30 mouse cellular contexts compared by ENCODE assay signal in the genomic region with DNA sequence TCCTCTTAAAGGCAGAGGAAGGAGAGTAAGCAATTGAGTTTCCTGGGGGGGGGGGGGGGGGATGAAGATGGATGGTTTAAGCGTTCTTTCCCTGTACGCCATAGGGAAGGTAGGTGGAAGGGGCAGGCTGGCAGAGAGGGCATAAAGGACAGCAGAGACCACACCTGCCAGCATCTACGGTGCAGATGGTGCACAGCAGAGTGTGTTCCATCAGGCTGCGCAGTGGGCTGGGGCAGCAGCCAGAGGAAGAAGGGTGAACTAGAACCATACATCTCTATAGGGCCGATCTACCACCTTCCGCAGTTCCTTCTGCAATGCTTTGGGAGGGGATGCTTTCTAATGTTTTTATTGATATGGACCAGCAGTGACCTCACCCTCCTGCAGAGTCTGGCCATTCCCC. TPM values are rescaled to one million over a fixed set of nuclear protein-coding genes. Genes with fewer than 3 reads are reported as not detected.
DNase-seq lines count a peak whose midpoint lies in the region; ATAC-seq lines count a peak whose summit lies in the region.
"Had no signal": no experiment of that assay in that cellular context is flagged by ENCODE, and none has a peak within 500 bp of the region (broad histone marks: within the 10 kb centered on the region; RNA-seq: fewer than 3 reads in every experiment).

No protein-coding gene starts in this region.

- H3K36me3 ChIP-seq in hindbrain, embryonic 13.5 days, result peaks cover 4% of the 10 kb centered on the region; the same call in 1 of the 2 replicates
- no peaks in the 10 kb centered on the region for H3K36me3 ChIP-seq in hindbrain, embryonic 10.5 days
- no peaks in the 10 kb centered on the region for H3K36me3 ChIP-seq in neural tube, embryonic 13.5 days
- H3K36me3 ChIP-seq: embryonic facial prominence, embryonic 13.5 days; forebrain, embryonic 10.5 days; G1E; heart, embryonic 12.5 days; limb, embryonic 10.5 days; limb, embryonic 15.5 days had no signal

- no peaks in the 10 kb centered on the region for H3K9me3 ChIP-seq in hindbrain, embryonic 13.5 days
- no peaks in the 10 kb centered on the region for H3K9me3 ChIP-seq in hindbrain, embryonic 10.5 days
- H3K9me3 ChIP-seq in neural tube, embryonic 13.5 days, result no peaks in the 10 kb centered on the region
- H3K9me3 ChIP-seq: embryonic facial prominence, embryonic 13.5 days; forebrain, embryonic 10.5 days; G1E; heart, embryonic 12.5 days; limb, embryonic 10.5 days; limb, embryonic 15.5 days; midbrain, embryonic 13.5 days had no signal

- no peak overlapping the region for H3K9ac ChIP-seq in hindbrain, embryonic 13.5 days
- H3K9ac ChIP-seq in neural tube, embryonic 13.5 days, result no peak overlapping the region
- H3K9ac ChIP-seq: embryonic facial prominence, embryonic 13.5 days; forebrain, postnatal 0 days; heart, embryonic 12.5 days; limb, embryonic 15.5 days; liver, embryonic 14.5 days; midbrain, embryonic 13.5 days had no signal

- peaks cover 35% of the 10 kb centered on the region for H3K4me1 ChIP-seq in hindbrain, embryonic 13.5 days (replicated peaks)
- H3K4me1 ChIP-seq in hindbrain, embryonic 10.5 days (replicated peaks), result peaks cover 31% of the 10 kb centered on the region
- H3K4me1 ChIP-seq in neural tube, embryonic 13.5 days (replicated peaks), result peaks cover 27% of the 10 kb centered on the region
- H3K4me1 ChIP-seq: embryonic facial prominence, embryonic 13.5 days; limb, embryonic 15.5 days had no signal

- no peak for ATAC-seq in hindbrain, embryonic 13.5 days (ENCODE audit: low FRiP score)
- no peak for ATAC-seq in neural tube, embryonic 13.5 days (ENCODE audit: low read depth)
- ATAC-seq: inflammation-experienced regulatory T-cells, adult 6 months; midbrain, embryonic 13.5 days; Patski had no signal

- H3K4me3 ChIP-seq in hindbrain, embryonic 13.5 days, result no peak overlapping the region
- H3K4me3 ChIP-seq in hindbrain, embryonic 10.5 days, result no peak overlapping the region
- H3K4me3 ChIP-seq in neural tube, embryonic 13.5 days, result no peak overlapping the region
- H3K4me3 ChIP-seq: embryonic facial prominence, embryonic 13.5 days; forebrain, embryonic 10.5 days; heart, adult 2 months; heart, embryonic 12.5 days; limb, embryonic 10.5 days; limb, embryonic 15.5 days; midbrain, embryonic 13.5 days had no signal

- H3K27me3 ChIP-seq in hindbrain, embryonic 13.5 days, result 0 out of 2 replicates have a peak, but pooled peaks cover under 1% of the 10 kb centered on the region
- H3K27me3 ChIP-seq in hindbrain, embryonic 10.5 days (ENCODE audit: insufficient read depth, poor library complexity, severe bottlenecking), result no peaks in the 10 kb centered on the region
- H3K27me3 ChIP-seq in neural tube, embryonic 13.5 days, result no peaks in the 10 kb centered on the region
- H3K27me3 ChIP-seq: limb, embryonic 15.5 days; midbrain, embryonic 13.5 days had no signal

- peak; percentile 60 for DNase-seq in cerebellum, adult 11-12 months
- DNase-seq in cerebellum, adult 11 months, result no peak
- DNase-seq in hindbrain, embryonic 10.5 days (ENCODE audit: low spot score), result no peak
- no peak for DNase-seq in neural tube, embryonic 10.5 days (ENCODE audit: extremely low spot score, low spot score)
- no peak for DNase-seq in c-Kit-positive CD71-positive TER-119-positive erythroid progenitor cells, embryonic 14.5 days (ENCODE audit: low spot score)
- DNase-seq: adrenal gland, postnatal 10 days; forebrain, postnatal 0 days; heart, adult 2 months; heart, postnatal 4 days; kidney, adult 11 months; kidney, postnatal 25 days; lung, adult 2 months; lung, postnatal 10 days; right cerebral cortex, postnatal 4 days; thymus, adult 18-20 months; thymus, postnatal 36 days had no signal

- WGBS in hindbrain, embryonic 13.5 days, result 78% methylated on average over 5 of the region's 6 CpGs
- 94% methylated on average over 6 of the region's 6 CpGs for WGBS in hindbrain, embryonic 10.5 days
- 77% methylated on average over 6 of the region's 6 CpGs for WGBS in neural tube, embryonic 13.5 days

- H3K27ac ChIP-seq in hindbrain, embryonic 13.5 days, result 0 out of 2 replicates have a peak overlapping the region, but pooled peaks have one; percentile 52
- no peak overlapping the region for H3K27ac ChIP-seq in hindbrain, embryonic 10.5 days
- H3K27ac ChIP-seq in neural tube, embryonic 13.5 days (replicated peaks), result peak overlapping the region; percentile 33; the same call in 1 of the 2 replicates
- H3K27ac ChIP-seq: embryonic facial prominence, embryonic 13.5 days; forebrain, embryonic 10.5 days; heart, adult 2 months; limb, embryonic 10.5 days; limb, embryonic 15.5 days; liver, embryonic 14.5 days; macrophage; stomach, postnatal 0 days had no signal

- no peak overlapping the region for H3K4me2 ChIP-seq in hindbrain, embryonic 13.5 days
- no peak overlapping the region for H3K4me2 ChIP-seq in neural tube, embryonic 13.5 days
- H3K4me2 ChIP-seq: embryonic facial prominence, embryonic 13.5 days; heart, embryonic 12.5 days; limb, embryonic 15.5 days; midbrain, embryonic 13.5 days had no signal

RNA-seq across cellular contexts. Expression of gene Lrrn2, which starts 19.0 kb away (rescaled TPM):
- polyA plus RNA-seq in hindbrain, embryonic 13.5 days (2015; fragmentation: Nextera tagmentation; extraction: Ambion mirVana), result 27.2 and 28.5 TPM in 2 replicates
- polyA plus RNA-seq in hindbrain, embryonic 10.5 days (2016; fragmentation: Nextera tagmentation; extraction: Ambion mirVana), result 7.3 and 10.4 TPM in 2 replicates
- 26.0 and 26.8 TPM in 2 replicates for polyA plus RNA-seq in neural tube, embryonic 13.5 days (2015; fragmentation: Nextera tagmentation; extraction: Ambion mirVana)
- polyA plus RNA-seq: G1E, macrophage, Patski had no signal
